Mouse (Mus musculus) G1E (cell line): ENCODE data around the gene Oprd1.

Experiments
- CTCF ChIP-seq: IDR thresholded peaks from 2 replicates; pipeline ENCODE4 v1.5.1; 2012; ENCODE audit warnings: low read depth, low read length, inconsistent platforms, mixed read lengths
- GATA1 ChIP-seq: IDR thresholded peaks from 2 replicates; pipeline ENCODE4 v1.6.1; 2012; ENCODE audit warnings: borderline replicate concordance, low read length, inconsistent platforms, mixed read lengths
- POLR2AphosphoS5 ChIP-seq: IDR thresholded peaks from 2 replicates; pipeline ENCODE4 v1.6.1; 2012; ENCODE audit warnings: low read depth, low read length, inconsistent platforms; ENCODE audit not compliant: insufficient replicate concordance

GRCm38 (mm10) chr4:132145092-132145491 is 806 bp upstream of the Oprd1 start:
- TF ChIP-seq POLR2AphosphoS5 (no peak), CTCF (no peak), GATA1 (no peak)
